Mouse (Mus musculus): ENCODE results near the gene Tssk4. TPM values are rescaled to one million over a fixed set of nuclear protein-coding genes. Genes with fewer than 3 reads are reported as not detected.

Tssk4 gene
- polyA plus RNA-seq (2014; fragmentation: Illumina TruSeq; extraction: RNeasy Lipid Tissue Mini Kit (QIAGEN cat#74804); ENCODE audit: low read depth, low replicate concordance): 5.4 TPM

GRCm38 (mm10) chr14:55649884-55650283 lies at the start of gene Tssk4:
Gene Tssk4 (plus strand): TSS chr14:55650184.

GRCm38 (mm10) chr14:55603271-55603632 lies 46.7 kb upstream of the Tssk4 start, which contains the start of gene Irf9:
Gene Irf9 (plus strand): TSS chr14:55603571.

GRCm38 (mm10) chr14:55617822-55618221 lies 32.2 kb upstream of the Tssk4 start, which contains the start of gene Rec8:
Gene Rec8 (plus strand): TSS chr14:55618037.

GRCm38 (mm10) chr14:55635523-55636007 lies 14.4 kb upstream of the Tssk4 start, which contains the start of gene Ipo4:
Gene Ipo4 (minus strand): TSS chr14:55635957.

GRCm38 (mm10) chr14:55637795-55638194 lies 12.2 kb upstream of the Tssk4 start, which contains the start of gene Gm49378:
Gene Gm49378 (minus strand): TSS chr14:55637895.

GRCm38 (mm10) chr14:55643060-55643907 lies 6.7 kb upstream of the Tssk4 start, which contains the start of gene Tm9sf1:
Gene Tm9sf1 (minus strand): TSS chr14:55643806.

GRCm38 (mm10) chr14:55659960-55660573 lies 10.1 kb downstream of the Tssk4 start, which contains the start of gene Mdp1:
Gene Mdp1 (minus strand): TSS chr14:55660508.

GRCm38 (mm10) chr14:55671833-55672740 lies 22.1 kb downstream of the Tssk4 start, which contains the start of the genes Gmpr2 and Nedd8:
Gene Gmpr2 (plus strand): TSS chr14:55671941.
Gene Nedd8 (minus strand): TSS chr14:55672124.

GRCm38 (mm10) chr14:55681160-55682117 lies 31.5 kb downstream of the Tssk4 start, which contains the start of gene Tinf2:
Gene Tinf2 (minus strand): TSS chr14:55681820.

Other genes with a start within 250 kb of the Tssk4 start
- gene Dhrs4, start 171.4 kb upstream of the Tssk4 start, polyA plus RNA-seq (2014; fragmentation: Illumina TruSeq; extraction: RNeasy Lipid Tissue Mini Kit (QIAGEN cat#74804); ENCODE audit: low read depth, low replicate concordance): 82.3 TPM
- 0.93 TPM for gene Carmil3, start 159.5 kb upstream of the Tssk4 start, polyA plus RNA-seq (2014; fragmentation: Illumina TruSeq; extraction: RNeasy Lipid Tissue Mini Kit (QIAGEN cat#74804); ENCODE audit: low read depth, low replicate concordance)
- not detected for gene Cpne6, start 139.7 kb upstream of the Tssk4 start, polyA plus RNA-seq (2014; fragmentation: Illumina TruSeq; extraction: RNeasy Lipid Tissue Mini Kit (QIAGEN cat#74804); ENCODE audit: low read depth, low replicate concordance)
- not detected for gene Nrl, start 125.2 kb upstream of the Tssk4 start, polyA plus RNA-seq (2014; fragmentation: Illumina TruSeq; extraction: RNeasy Lipid Tissue Mini Kit (QIAGEN cat#74804); ENCODE audit: low read depth, low replicate concordance)
- 33.9 TPM for gene Pck2, start 109.9 kb upstream of the Tssk4 start, polyA plus RNA-seq (2014; fragmentation: Illumina TruSeq; extraction: RNeasy Lipid Tissue Mini Kit (QIAGEN cat#74804); ENCODE audit: low read depth, low replicate concordance)
- gene Dcaf11, start 90.2 kb upstream of the Tssk4 start, polyA plus RNA-seq (2014; fragmentation: Illumina TruSeq; extraction: RNeasy Lipid Tissue Mini Kit (QIAGEN cat#74804); ENCODE audit: low read depth, low replicate concordance): 139 TPM
- 1.9 TPM for gene A730061H03Rik, start 89.8 kb upstream of the Tssk4 start, polyA plus RNA-seq (2014; fragmentation: Illumina TruSeq; extraction: RNeasy Lipid Tissue Mini Kit (QIAGEN cat#74804); ENCODE audit: low read depth, low replicate concordance)
- gene Fitm1, start 74.6 kb upstream of the Tssk4 start, polyA plus RNA-seq (2014; fragmentation: Illumina TruSeq; extraction: RNeasy Lipid Tissue Mini Kit (QIAGEN cat#74804); ENCODE audit: low read depth, low replicate concordance): 0.46 TPM
- gene Psme1, start 72.1 kb upstream of the Tssk4 start, polyA plus RNA-seq (2014; fragmentation: Illumina TruSeq; extraction: RNeasy Lipid Tissue Mini Kit (QIAGEN cat#74804); ENCODE audit: low read depth, low replicate concordance): 110 TPM
- gene Emc9, start 64.9 kb upstream of the Tssk4 start, polyA plus RNA-seq (2014; fragmentation: Illumina TruSeq; extraction: RNeasy Lipid Tissue Mini Kit (QIAGEN cat#74804); ENCODE audit: low read depth, low replicate concordance): 40.1 TPM
- gene Psme2, start 59.1 kb upstream of the Tssk4 start, polyA plus RNA-seq (2014; fragmentation: Illumina TruSeq; extraction: RNeasy Lipid Tissue Mini Kit (QIAGEN cat#74804); ENCODE audit: low read depth, low replicate concordance): 153 TPM
- 20.2 TPM for gene Rnf31, start 58.5 kb upstream of the Tssk4 start, polyA plus RNA-seq (2014; fragmentation: Illumina TruSeq; extraction: RNeasy Lipid Tissue Mini Kit (QIAGEN cat#74804); ENCODE audit: low read depth, low replicate concordance)
- 46.8 TPM for gene Irf9, start 46.6 kb upstream of the Tssk4 start, polyA plus RNA-seq (2014; fragmentation: Illumina TruSeq; extraction: RNeasy Lipid Tissue Mini Kit (QIAGEN cat#74804); ENCODE audit: low read depth, low replicate concordance)
- 25.8 TPM for gene Rec8, start 32.1 kb upstream of the Tssk4 start, polyA plus RNA-seq (2014; fragmentation: Illumina TruSeq; extraction: RNeasy Lipid Tissue Mini Kit (QIAGEN cat#74804); ENCODE audit: low read depth, low replicate concordance)
- gene Ipo4, start 14.2 kb upstream of the Tssk4 start, polyA plus RNA-seq (2014; fragmentation: Illumina TruSeq; extraction: RNeasy Lipid Tissue Mini Kit (QIAGEN cat#74804); ENCODE audit: low read depth, low replicate concordance): 45.8 TPM
- 0.86 TPM for gene Gm49378, start 12.3 kb upstream of the Tssk4 start, polyA plus RNA-seq (2014; fragmentation: Illumina TruSeq; extraction: RNeasy Lipid Tissue Mini Kit (QIAGEN cat#74804); ENCODE audit: low read depth, low replicate concordance)
- 96.9 TPM for gene Tm9sf1, start 6.4 kb upstream of the Tssk4 start, polyA plus RNA-seq (2014; fragmentation: Illumina TruSeq; extraction: RNeasy Lipid Tissue Mini Kit (QIAGEN cat#74804); ENCODE audit: low read depth, low replicate concordance)
- 46.3 TPM for gene Mdp1, start 10.3 kb downstream of the Tssk4 start, polyA plus RNA-seq (2014; fragmentation: Illumina TruSeq; extraction: RNeasy Lipid Tissue Mini Kit (QIAGEN cat#74804); ENCODE audit: low read depth, low replicate concordance)
- gene Gmpr2, start 21.8 kb downstream of the Tssk4 start, polyA plus RNA-seq (2014; fragmentation: Illumina TruSeq; extraction: RNeasy Lipid Tissue Mini Kit (QIAGEN cat#74804); ENCODE audit: low read depth, low replicate concordance): 25.4 TPM
- gene Nedd8, start 21.9 kb downstream of the Tssk4 start, polyA plus RNA-seq (2014; fragmentation: Illumina TruSeq; extraction: RNeasy Lipid Tissue Mini Kit (QIAGEN cat#74804); ENCODE audit: low read depth, low replicate concordance): 186 TPM
- 14.4 TPM for gene Tinf2, start 31.6 kb downstream of the Tssk4 start, polyA plus RNA-seq (2014; fragmentation: Illumina TruSeq; extraction: RNeasy Lipid Tissue Mini Kit (QIAGEN cat#74804); ENCODE audit: low read depth, low replicate concordance)
- gene Tgm1, start 63.7 kb downstream of the Tssk4 start, polyA plus RNA-seq (2014; fragmentation: Illumina TruSeq; extraction: RNeasy Lipid Tissue Mini Kit (QIAGEN cat#74804); ENCODE audit: low read depth, low replicate concordance): 2.5 TPM
- 28.8 TPM for gene Rabggta, start 72.1 kb downstream of the Tssk4 start, polyA plus RNA-seq (2014; fragmentation: Illumina TruSeq; extraction: RNeasy Lipid Tissue Mini Kit (QIAGEN cat#74804); ENCODE audit: low read depth, low replicate concordance)
- gene Dhrs1, start 95.5 kb downstream of the Tssk4 start, polyA plus RNA-seq (2014; fragmentation: Illumina TruSeq; extraction: RNeasy Lipid Tissue Mini Kit (QIAGEN cat#74804); ENCODE audit: low read depth, low replicate concordance): 77.8 TPM
- gene Nop9, start 95.5 kb downstream of the Tssk4 start, polyA plus RNA-seq (2014; fragmentation: Illumina TruSeq; extraction: RNeasy Lipid Tissue Mini Kit (QIAGEN cat#74804); ENCODE audit: low read depth, low replicate concordance): 15.5 TPM
- gene Cideb, start 108.3 kb downstream of the Tssk4 start, polyA plus RNA-seq (2014; fragmentation: Illumina TruSeq; extraction: RNeasy Lipid Tissue Mini Kit (QIAGEN cat#74804); ENCODE audit: low read depth, low replicate concordance): 5.3 TPM
- gene Ltb4r2, start 111.2 kb downstream of the Tssk4 start, polyA plus RNA-seq (2014; fragmentation: Illumina TruSeq; extraction: RNeasy Lipid Tissue Mini Kit (QIAGEN cat#74804); ENCODE audit: low read depth, low replicate concordance): 0.77 TPM
- gene Ltb4r1, start 115.8 kb downstream of the Tssk4 start, polyA plus RNA-seq (2014; fragmentation: Illumina TruSeq; extraction: RNeasy Lipid Tissue Mini Kit (QIAGEN cat#74804); ENCODE audit: low read depth, low replicate concordance): 2.9 TPM
- 9.6 TPM for gene Adcy4, start 133.9 kb downstream of the Tssk4 start, polyA plus RNA-seq (2014; fragmentation: Illumina TruSeq; extraction: RNeasy Lipid Tissue Mini Kit (QIAGEN cat#74804); ENCODE audit: low read depth, low replicate concordance)
- 3.7 TPM for gene Ripk3, start 138.7 kb downstream of the Tssk4 start, polyA plus RNA-seq (2014; fragmentation: Illumina TruSeq; extraction: RNeasy Lipid Tissue Mini Kit (QIAGEN cat#74804); ENCODE audit: low read depth, low replicate concordance)
- 8.8 TPM for gene Nfatc4, start 173.0 kb downstream of the Tssk4 start, polyA plus RNA-seq (2014; fragmentation: Illumina TruSeq; extraction: RNeasy Lipid Tissue Mini Kit (QIAGEN cat#74804); ENCODE audit: low read depth, low replicate concordance)
- gene Nynrin, start 203.8 kb downstream of the Tssk4 start, polyA plus RNA-seq (2014; fragmentation: Illumina TruSeq; extraction: RNeasy Lipid Tissue Mini Kit (QIAGEN cat#74804); ENCODE audit: low read depth, low replicate concordance): 4.7 TPM
- 0.21 TPM for gene Cbln3, start 234.2 kb downstream of the Tssk4 start, polyA plus RNA-seq (2014; fragmentation: Illumina TruSeq; extraction: RNeasy Lipid Tissue Mini Kit (QIAGEN cat#74804); ENCODE audit: low read depth, low replicate concordance)
- 19.3 TPM for gene Khnyn, start 234.8 kb downstream of the Tssk4 start, polyA plus RNA-seq (2014; fragmentation: Illumina TruSeq; extraction: RNeasy Lipid Tissue Mini Kit (QIAGEN cat#74804); ENCODE audit: low read depth, low replicate concordance)